ENCODE assay signal across 16 mouse cellular contexts in genomic region chrX:66524891-66525290, GRCm38 (mm10).
"Had no signal": no experiment of that assay in that cellular context is flagged by ENCODE, and none has a peak within 500 bp of the region (broad histone marks: within the 10 kb centered on the region; RNA-seq: fewer than 3 reads in every experiment).

No protein-coding gene starts in this region.

- H3K9ac ChIP-seq: neural tube, embryonic 12.5 days; neural tube, embryonic 13.5 days; neural tube, embryonic 15.5 days; stomach, embryonic 15.5 days had no signal

- H3K4me2 ChIP-seq: neural tube, embryonic 12.5 days; neural tube, embryonic 13.5 days; neural tube, embryonic 15.5 days; stomach, embryonic 15.5 days had no signal

- H3K36me3 ChIP-seq: neural tube, embryonic 12.5 days; neural tube, embryonic 13.5 days; neural tube, embryonic 15.5 days; stomach, embryonic 15.5 days had no signal

- H3K27ac ChIP-seq: neural tube, embryonic 12.5 days; neural tube, embryonic 13.5 days; neural tube, embryonic 15.5 days; stomach, embryonic 15.5 days; stomach, postnatal 0 days had no signal

- H3K9me3 ChIP-seq: neural tube, embryonic 12.5 days; neural tube, embryonic 13.5 days; neural tube, embryonic 15.5 days; stomach, embryonic 15.5 days had no signal

- H3K4me1 ChIP-seq: neural tube, embryonic 12.5 days; neural tube, embryonic 15.5 days; stomach, embryonic 15.5 days had no signal

- DNase-seq: right cerebral cortex, adult 18-20 months; right cerebral cortex, postnatal 14 days; right cerebral cortex, postnatal 25 days; right cerebral cortex, postnatal 4 days; spleen, adult 18-20 months; thymus, adult 18-20 months; thymus, adult 2 months; thymus, postnatal 14 days; thymus, postnatal 25 days; thymus, postnatal 36 days; thymus, postnatal 4 days had no signal

- H3K27me3 ChIP-seq: neural tube, embryonic 12.5 days; neural tube, embryonic 13.5 days; neural tube, embryonic 15.5 days; stomach, embryonic 15.5 days had no signal

- H3K4me3 ChIP-seq: neural tube, embryonic 12.5 days; neural tube, embryonic 13.5 days; neural tube, embryonic 15.5 days; stomach, embryonic 15.5 days had no signal
